Mouse (Mus musculus): Measurements from ENCODE around the gene Angel1. TPM values are rescaled to one million over a fixed set of nuclear protein-coding genes. Genes with fewer than 3 reads are reported as not detected.
A peak's percentile ranks its signal among the peaks of the same experiment; 100 is the strongest.

Angel1 gene
- polyA plus RNA-seq, 1 experiment from 2014 or later, result 4.2 TPM

GRCm38 (mm10) chr12:86769819-86770218, 43.6 kb upstream of the Angel1 start:
- no peak overlapping the region for H3K9ac ChIP-seq (replicated peaks; ENCODE audit: low read depth)
- H3K9me3 ChIP-seq (ENCODE audit: low read length), result no peaks in the 10 kb centered on the region
- no peak overlapping the region for H3K4me2 ChIP-seq (replicated peaks; ENCODE audit: low read depth, low read length)
- H3K36me3 ChIP-seq (ENCODE audit: insufficient read depth, low read length), result no peaks in the 10 kb centered on the region
- peak overlapping the region; percentile 34 for H3K27ac ChIP-seq (ENCODE audit: low read length)
- no peak for ATAC-seq
- no peak overlapping the region for H3K4me3 ChIP-seq (ENCODE audit: low read depth, low read length)
- TF ChIP-seq CTCF (IDR thresholded peaks at IDR 0.05) (no peak), EP300 (IDR thresholded peaks at IDR 0.05) (no peak)
- no peak for DNase-seq (ENCODE audit: low spot score)
- H3K27me3 ChIP-seq (replicated peaks; ENCODE audit: insufficient read depth, low read length), result no peaks in the 10 kb centered on the region
- no peaks in the 10 kb centered on the region for H3K4me1 ChIP-seq (ENCODE audit: insufficient read depth, low read depth, low read length)

GRCm38 (mm10) chr12:86768986-86769580, 42.8 kb upstream of the Angel1 start:
- Histone ChIP-seq H3K36me3 (ENCODE audit: insufficient read depth, low read length) (no peaks in the 10 kb centered on the region), H3K9ac (replicated peaks; ENCODE audit: low read depth) (no peak overlapping the region), H3K4me2 (replicated peaks; ENCODE audit: low read depth, low read length) (no peak overlapping the region), H3K4me3 (ENCODE audit: low read depth, low read length) (no peak overlapping the region), H3K27ac (ENCODE audit: low read length) (no peak overlapping the region), H3K9me3 (ENCODE audit: low read length) (no peaks in the 10 kb centered on the region), H3K4me1 (ENCODE audit: insufficient read depth, low read depth, low read length) (no peaks in the 10 kb centered on the region), H3K27me3 (replicated peaks; ENCODE audit: insufficient read depth, low read length) (no peaks in the 10 kb centered on the region)
- DNase-seq (ENCODE audit: low spot score) (peak; percentile 76), ATAC-seq (no peak)
- TF ChIP-seq CTCF (IDR thresholded peaks at IDR 0.05) (peak; percentile 89), EP300 (IDR thresholded peaks at IDR 0.05) (no peak)
- WGBS, result 29% methylated on average over 4 of the region's 4 CpGs

DNA sequence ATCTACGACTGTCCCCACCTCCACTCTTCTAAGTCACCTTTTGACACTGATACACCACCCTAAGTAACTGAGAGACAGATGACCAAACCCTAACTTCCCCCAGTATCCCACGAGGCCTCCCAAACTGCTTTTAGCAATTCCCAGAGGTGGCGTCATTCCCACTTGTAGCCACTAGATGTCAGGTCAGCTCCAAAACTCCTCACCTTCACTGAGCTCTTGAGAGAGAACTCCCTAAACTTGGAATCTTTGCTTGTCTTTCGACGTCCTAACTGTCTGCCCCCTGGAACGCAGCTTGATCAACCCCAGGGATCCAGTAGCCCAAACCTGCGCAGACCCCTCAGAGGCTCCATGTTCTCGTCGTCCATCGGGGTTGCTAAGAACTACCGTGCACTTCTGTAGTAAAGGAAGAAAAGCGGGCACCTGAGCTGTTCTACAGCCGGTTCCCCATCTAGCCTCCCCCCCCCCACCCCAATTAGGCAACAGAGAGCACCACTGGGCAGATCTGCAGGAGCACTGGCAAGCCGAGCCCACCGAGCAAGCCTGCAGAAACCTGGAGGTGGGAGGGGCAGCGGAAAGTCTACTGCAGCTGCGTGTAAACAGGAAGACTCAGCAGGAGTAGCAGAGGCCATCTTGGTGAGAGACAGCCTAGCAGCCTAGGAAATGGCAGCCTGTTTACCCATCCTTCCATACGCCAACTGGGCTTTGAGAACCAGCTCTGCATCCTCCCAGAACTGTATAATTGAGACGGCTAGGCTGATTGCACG, 41.8 kb upstream of the Angel1 start:
- no peak for ATAC-seq
- Histone ChIP-seq H3K9me3 (ENCODE audit: low read length) (no peaks in the 10 kb centered on the region), H3K4me2 (replicated peaks; ENCODE audit: low read depth, low read length) (no peak overlapping the region), H3K27ac (ENCODE audit: low read length) (no peak overlapping the region), H3K4me3 (ENCODE audit: low read depth, low read length) (no peak overlapping the region), H3K9ac (replicated peaks; ENCODE audit: low read depth) (no peak overlapping the region), H3K4me1 (ENCODE audit: insufficient read depth, low read depth, low read length) (no peaks in the 10 kb centered on the region), H3K27me3 (replicated peaks; ENCODE audit: insufficient read depth, low read length) (no peaks in the 10 kb centered on the region), H3K36me3 (ENCODE audit: insufficient read depth, low read length) (no peaks in the 10 kb centered on the region)
- WGBS, result 34% methylated on average over 20 of the region's 20 CpGs
- DNase-seq (ENCODE audit: low spot score), result peak; percentile 76
- TF ChIP-seq EP300 (IDR thresholded peaks at IDR 0.05) (no peak), CTCF (IDR thresholded peaks at IDR 0.05) (peak; percentile 91)

DNA sequence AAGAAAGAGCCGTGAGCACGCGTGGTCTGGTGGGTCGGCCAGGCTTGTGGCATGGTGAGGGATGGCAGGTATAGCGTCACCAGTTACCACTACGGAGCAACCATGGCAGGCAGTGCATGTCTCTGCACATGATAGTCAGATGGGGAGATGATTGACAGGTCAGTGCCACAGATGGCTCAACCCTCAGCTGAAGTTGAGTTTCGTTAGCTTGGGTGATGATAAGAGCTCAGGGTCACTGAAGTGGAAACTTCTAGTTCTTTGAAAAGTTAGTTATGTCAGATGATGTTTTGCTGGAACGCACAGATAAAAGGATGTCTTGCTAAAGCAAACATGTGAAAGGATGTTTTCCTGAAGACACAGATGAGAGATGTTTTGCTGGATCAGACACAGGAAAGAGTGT, 40.2 kb upstream of the Angel1 start:
- DNase-seq (ENCODE audit: low spot score), result no peak
- Histone ChIP-seq H3K9me3 (ENCODE audit: low read length) (no peaks in the 10 kb centered on the region), H3K27ac (ENCODE audit: low read length) (no peak overlapping the region), H3K27me3 (replicated peaks; ENCODE audit: insufficient read depth, low read length) (no peaks in the 10 kb centered on the region), H3K36me3 (ENCODE audit: insufficient read depth, low read length) (no peaks in the 10 kb centered on the region), H3K9ac (replicated peaks; ENCODE audit: low read depth) (no peak overlapping the region), H3K4me2 (replicated peaks; ENCODE audit: low read depth, low read length) (no peak overlapping the region), H3K4me1 (ENCODE audit: insufficient read depth, low read depth, low read length) (no peaks in the 10 kb centered on the region), H3K4me3 (ENCODE audit: low read depth, low read length) (no peak overlapping the region)
- WGBS, result 78% methylated on average over 8 of the region's 8 CpGs
- TF ChIP-seq CTCF (IDR thresholded peaks at IDR 0.05) (no peak), EP300 (IDR thresholded peaks at IDR 0.05) (no peak)
- ATAC-seq, result no peak

DNA sequence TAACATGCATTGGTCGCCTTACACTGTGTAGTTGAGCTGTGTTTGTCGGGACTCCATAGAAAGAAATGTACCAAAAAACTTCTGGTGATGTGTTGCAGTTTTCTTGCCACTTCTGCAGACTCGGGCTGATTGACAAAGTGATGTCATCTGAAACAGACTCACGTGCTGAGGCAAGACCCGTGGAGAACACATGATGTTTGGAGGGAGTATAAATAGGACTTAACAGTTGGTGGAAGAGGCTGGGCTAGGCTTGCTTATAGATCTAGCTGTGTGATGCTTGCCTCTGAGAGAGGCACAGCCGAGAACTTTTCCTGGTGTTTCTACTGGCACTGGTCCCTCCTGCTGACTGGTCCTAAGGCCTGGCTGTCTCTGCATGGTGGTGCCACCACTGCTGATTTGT, 37.8 kb upstream of the Angel1 start:
- Histone ChIP-seq H3K4me3 (ENCODE audit: low read depth, low read length) (no peak overlapping the region), H3K4me1 (ENCODE audit: insufficient read depth, low read depth, low read length) (no peaks in the 10 kb centered on the region), H3K9ac (replicated peaks; ENCODE audit: low read depth) (no peak overlapping the region), H3K4me2 (replicated peaks; ENCODE audit: low read depth, low read length) (no peak overlapping the region), H3K9me3 (ENCODE audit: low read length) (no peaks in the 10 kb centered on the region), H3K36me3 (ENCODE audit: insufficient read depth, low read length) (no peaks in the 10 kb centered on the region), H3K27ac (ENCODE audit: low read length) (no peak overlapping the region), H3K27me3 (replicated peaks; ENCODE audit: insufficient read depth, low read length) (no peaks in the 10 kb centered on the region)
- no peak for TF ChIP-seq EP300 (IDR thresholded peaks at IDR 0.05)
- TF ChIP-seq CTCF (IDR thresholded peaks at IDR 0.05), result no peak
- ATAC-seq, result no peak
- WGBS, result 64% methylated on average over 6 of the region's 6 CpGs
- DNase-seq (ENCODE audit: low spot score), result no peak

DNA sequence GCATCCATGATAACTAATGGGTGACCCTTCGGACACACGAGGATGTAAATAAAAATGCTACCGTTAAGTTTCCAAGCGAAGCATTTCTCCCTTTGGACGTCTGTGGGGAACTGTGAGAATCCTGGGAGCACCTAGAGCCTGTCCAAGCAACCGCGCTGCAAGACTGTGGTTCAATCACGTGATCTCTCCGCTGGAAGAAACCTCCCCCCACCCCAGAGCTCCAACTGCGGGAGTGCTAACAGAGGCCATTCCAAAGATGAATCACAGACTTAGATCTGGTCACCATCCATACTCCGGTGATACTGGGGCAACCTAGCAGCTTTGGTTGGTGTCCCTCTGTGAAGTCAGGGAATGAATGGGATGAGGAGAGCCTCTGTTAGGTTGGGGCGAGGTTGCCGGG, 34.8 kb upstream of the Angel1 start:
- no peaks in the 10 kb centered on the region for H3K4me1 ChIP-seq (ENCODE audit: insufficient read depth, low read depth, low read length)
- no peak for ATAC-seq
- H3K27ac ChIP-seq (ENCODE audit: low read length), result no peak overlapping the region
- DNase-seq (ENCODE audit: low spot score), result no peak
- H3K27me3 ChIP-seq (replicated peaks; ENCODE audit: insufficient read depth, low read length), result no peaks in the 10 kb centered on the region
- H3K4me2 ChIP-seq (replicated peaks; ENCODE audit: low read depth, low read length), result no peak overlapping the region
- no peak overlapping the region for H3K4me3 ChIP-seq (ENCODE audit: low read depth, low read length)
- no peaks in the 10 kb centered on the region for H3K9me3 ChIP-seq (ENCODE audit: low read length)
- 67% methylated on average over 13 of the region's 13 CpGs for WGBS
- H3K9ac ChIP-seq (replicated peaks; ENCODE audit: low read depth), result no peak overlapping the region
- H3K36me3 ChIP-seq (ENCODE audit: insufficient read depth, low read length), result no peaks in the 10 kb centered on the region
- TF ChIP-seq CTCF (IDR thresholded peaks at IDR 0.05) (no peak), EP300 (IDR thresholded peaks at IDR 0.05) (no peak)

All from lung, postnatal 0 days (tissue).